Comparison of ENCODE assay signal across 8 mouse cellular contexts in the genomic region with DNA sequence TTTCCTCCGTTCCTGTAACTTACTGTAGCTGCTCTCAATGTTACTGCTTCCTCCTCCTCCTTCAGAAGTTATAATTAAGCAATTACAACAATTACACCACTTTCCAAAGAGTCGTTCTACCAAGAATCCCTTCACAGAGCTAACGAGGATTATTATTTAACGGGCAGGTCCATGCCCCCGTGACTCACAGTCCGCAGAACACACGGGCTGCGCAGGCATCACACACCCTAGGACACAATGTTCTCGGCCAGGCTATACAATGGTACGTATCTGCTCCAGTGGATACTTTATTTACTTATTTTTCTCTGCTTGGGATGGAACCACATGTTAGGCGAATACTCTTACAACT. TPM values are rescaled to one million over a fixed set of nuclear protein-coding genes. Genes with fewer than 3 reads are reported as not detected.
DNase-seq lines count a peak whose midpoint lies in the region; ATAC-seq and TF ChIP-seq lines count a peak whose summit lies in the region.

No protein-coding gene starts in this region.

- H3K9me3 ChIP-seq in heart, embryonic 13.5 days = no peaks in the 10 kb centered on the region
- H3K9me3 ChIP-seq in forebrain, embryonic 13.5 days (replicated peaks) = no peaks in the 10 kb centered on the region
- H3K9me3 ChIP-seq in midbrain, postnatal 0 days (ENCODE audit: low read length) = no peaks in the 10 kb centered on the region

- whole genome bisulfite sequencing in heart, embryonic 13.5 days = 20% methylated on average over 11 of the region's 11 CpGs
- WGBS in forebrain, embryonic 13.5 days = 13% methylated on average over 11 of the region's 11 CpGs
- 27% methylated on average over 11 of the region's 11 CpGs for WGBS in midbrain, postnatal 0 days

- ATAC-seq in heart, embryonic 13.5 days (ENCODE audit: extremely low read depth, insufficient number of reproducible peaks, low FRiP score, low TSS enrichment) = no peak
- ATAC-seq in forebrain, embryonic 13.5 days = no peak
- ATAC-seq in midbrain, postnatal 0 days (ENCODE audit: low FRiP score) = no peak

- H3K27me3 ChIP-seq in heart, embryonic 13.5 days (replicated peaks) = no peaks in the 10 kb centered on the region
- no peaks in the 10 kb centered on the region for H3K27me3 ChIP-seq in forebrain, embryonic 13.5 days
- no peaks in the 10 kb centered on the region for H3K27me3 ChIP-seq in midbrain, postnatal 0 days (ENCODE audit: insufficient read depth, low read length)

- peaks cover 28% of the 10 kb centered on the region for H3K36me3 ChIP-seq in heart, embryonic 13.5 days
- H3K36me3 ChIP-seq in forebrain, embryonic 13.5 days (ENCODE audit: poor library complexity, severe bottlenecking) = peaks cover 27% of the 10 kb centered on the region
- H3K36me3 ChIP-seq in midbrain, postnatal 0 days (ENCODE audit: insufficient read depth, low read length) = peaks cover 11% of the 10 kb centered on the region

- H3K4me2 ChIP-seq in heart, embryonic 13.5 days = peak overlapping the region; percentile 93
- H3K4me2 ChIP-seq in forebrain, embryonic 13.5 days = peak overlapping the region; percentile 77
- peak overlapping the region; percentile 91 for H3K4me2 ChIP-seq in midbrain, postnatal 0 days (ENCODE audit: low read depth, low read length, poor library complexity, severe bottlenecking)

- TF ChIP-seq CTCF in midbrain, postnatal 0 days (IDR thresholded peaks at IDR 0.05) = no peak

- DNase-seq in heart, postnatal 36 days = no peak
- peak; percentile 70 for DNase-seq in kidney, postnatal 14 days
- no peak for DNase-seq in midbrain, postnatal 0 days (ENCODE audit: low spot score)
- no peak for DNase-seq in thymus, postnatal 14 days
- DNase-seq in urinary bladder, postnatal 36 days (ENCODE audit: low spot score in 2 of 2) = no peak
- no peak for DNase-seq in spleen, postnatal 10 days (ENCODE audit: low spot score in 2 of 2)

- peak overlapping the region; percentile 16; the same call in 1 of the 2 replicates for H3K27ac ChIP-seq in heart, embryonic 13.5 days (replicated peaks)
- H3K27ac ChIP-seq in forebrain, embryonic 13.5 days = no peak overlapping the region
- peak overlapping the region; percentile 52; the same call in 1 of the 2 replicates for H3K27ac ChIP-seq in midbrain, postnatal 0 days (ENCODE audit: low read depth, low read length)

- peaks cover 12% of the 10 kb centered on the region for H3K4me1 ChIP-seq in heart, embryonic 13.5 days
- peaks cover 13% of the 10 kb centered on the region for H3K4me1 ChIP-seq in forebrain, embryonic 13.5 days
- H3K4me1 ChIP-seq in midbrain, postnatal 0 days (ENCODE audit: insufficient read depth, low read length) = no peaks in the 10 kb centered on the region

- intact Hi-C loops in heart, postnatal 36 days (cut with DNase I) = no loop called here

- peak overlapping the region; percentile 61 for H3K4me3 ChIP-seq in heart, embryonic 13.5 days
- peak overlapping the region; percentile 48 for H3K4me3 ChIP-seq in forebrain, embryonic 13.5 days
- H3K4me3 ChIP-seq in midbrain, postnatal 0 days (ENCODE audit: low read depth, low read length) = peak overlapping the region; percentile 43

- H3K9ac ChIP-seq in heart, embryonic 13.5 days = peak overlapping the region; percentile 85
- peak overlapping the region; percentile 61 for H3K9ac ChIP-seq in forebrain, embryonic 13.5 days
- no peak overlapping the region for H3K9ac ChIP-seq in midbrain, postnatal 0 days (replicated peaks; ENCODE audit: low read length, poor library complexity, severe bottlenecking)

RNA-seq across cellular contexts. Expression of a gene that starts 11.8 kb away (rescaled TPM):
- polyA plus RNA-seq in heart, embryonic 13.5 days (2015; fragmentation: Nextera tagmentation; extraction: Ambion mirVana) = 113 and 123 TPM in 2 replicates
- total RNA-seq in heart, postnatal 36 days (2021) = 10 to 100 TPM; 52.3 to 59.5 TPM
- 189 and 194 TPM in 2 replicates for polyA plus RNA-seq in forebrain, embryonic 13.5 days (2015; fragmentation: Nextera tagmentation; extraction: Ambion mirVana)
- 93.3 and 126 TPM in 2 replicates for total RNA-seq in midbrain, postnatal 0 days (2014; rRNA removed)
- 190 and 196 TPM in 2 replicates for polyA plus RNA-seq in midbrain, postnatal 0 days (2015; fragmentation: Nextera tagmentation; extraction: Ambion mirVana)

RNA-seq across cellular contexts. Expression of a gene that starts 12.1 kb away (rescaled TPM):
- polyA plus RNA-seq in heart, embryonic 13.5 days (2015; fragmentation: Nextera tagmentation; extraction: Ambion mirVana) = 145 and 170 TPM in 2 replicates
- total RNA-seq in heart, postnatal 36 days (2021) = 10 to 100 TPM; 58.8 to 61.7 TPM
- polyA plus RNA-seq in forebrain, embryonic 13.5 days (2015; fragmentation: Nextera tagmentation; extraction: Ambion mirVana) = 318 and 339 TPM in 2 replicates
- 127 and 149 TPM in 2 replicates for total RNA-seq in midbrain, postnatal 0 days (2014; rRNA removed)
- 483 and 527 TPM in 2 replicates for polyA plus RNA-seq in midbrain, postnatal 0 days (2015; fragmentation: Nextera tagmentation; extraction: Ambion mirVana)

RNA-seq across cellular contexts. Expression of a gene that starts 15.5 kb away (rescaled TPM):
- polyA plus RNA-seq in heart, embryonic 13.5 days (2015; fragmentation: Nextera tagmentation; extraction: Ambion mirVana) = not detected in 2 replicates
- not detected for total RNA-seq in heart, postnatal 36 days (2021)
- not detected in 2 replicates for polyA plus RNA-seq in forebrain, embryonic 13.5 days (2015; fragmentation: Nextera tagmentation; extraction: Ambion mirVana)
- not detected in 2 replicates for total RNA-seq in midbrain, postnatal 0 days (2014; rRNA removed)
- not detected in 2 replicates for polyA plus RNA-seq in midbrain, postnatal 0 days (2015; fragmentation: Nextera tagmentation; extraction: Ambion mirVana)

RNA-seq across cellular contexts. Expression of a gene that starts 21.4 kb away (rescaled TPM):
- polyA plus RNA-seq in heart, embryonic 13.5 days (2015; fragmentation: Nextera tagmentation; extraction: Ambion mirVana) = 76.8 and 81.8 TPM in 2 replicates
- 100 to 1,000 TPM; 289 to 298 TPM for total RNA-seq in heart, postnatal 36 days (2021)
- 51.9 and 54.9 TPM in 2 replicates for polyA plus RNA-seq in forebrain, embryonic 13.5 days (2015; fragmentation: Nextera tagmentation; extraction: Ambion mirVana)
- total RNA-seq in midbrain, postnatal 0 days (2014; rRNA removed) = 201 and 272 TPM in 2 replicates
- 58.0 and 62.4 TPM in 2 replicates for polyA plus RNA-seq in midbrain, postnatal 0 days (2015; fragmentation: Nextera tagmentation; extraction: Ambion mirVana)

RNA-seq across cellular contexts. Expression of a gene that starts 36.0 kb away (rescaled TPM):
- polyA plus RNA-seq in heart, embryonic 13.5 days (2015; fragmentation: Nextera tagmentation; extraction: Ambion mirVana) = 330 and 354 TPM in 2 replicates
- total RNA-seq in heart, postnatal 36 days (2021) = 1,000 to 10,000 TPM; 2,810 to 3,153 TPM
- polyA plus RNA-seq in forebrain, embryonic 13.5 days (2015; fragmentation: Nextera tagmentation; extraction: Ambion mirVana) = 1.7 and 4.4 TPM in 2 replicates
- total RNA-seq in midbrain, postnatal 0 days (2014; rRNA removed) = not detected in 2 replicates
- 7.3 and 8.8 TPM in 2 replicates for polyA plus RNA-seq in midbrain, postnatal 0 days (2015; fragmentation: Nextera tagmentation; extraction: Ambion mirVana)
